Mouse (Mus musculus): Measurements from ENCODE around the gene Apobec1. TPM values are rescaled to one million over a fixed set of nuclear protein-coding genes. Genes with fewer than 3 reads are reported as not detected.
A peak's percentile ranks its signal among the peaks of the same experiment; 100 is the strongest.
"Not testable (repeated sequence)": the region's sequence is repeated elsewhere in the genome, so short reads cannot be mapped to it uniquely, and the experiment has no call there.

The Apobec1 gene
- total RNA-seq (2021) = 1 to 10 TPM; 1.4 to 1.8 TPM
- long read RNA-seq, experiment 1, partial matches to known transcripts = 0 of 2 reads
- long read RNA-seq, experiment 1, other reads (novel, unspliced or antisense) = 2 of 2 reads
- long read RNA-seq, experiment 2 = 0 reads

DNA sequence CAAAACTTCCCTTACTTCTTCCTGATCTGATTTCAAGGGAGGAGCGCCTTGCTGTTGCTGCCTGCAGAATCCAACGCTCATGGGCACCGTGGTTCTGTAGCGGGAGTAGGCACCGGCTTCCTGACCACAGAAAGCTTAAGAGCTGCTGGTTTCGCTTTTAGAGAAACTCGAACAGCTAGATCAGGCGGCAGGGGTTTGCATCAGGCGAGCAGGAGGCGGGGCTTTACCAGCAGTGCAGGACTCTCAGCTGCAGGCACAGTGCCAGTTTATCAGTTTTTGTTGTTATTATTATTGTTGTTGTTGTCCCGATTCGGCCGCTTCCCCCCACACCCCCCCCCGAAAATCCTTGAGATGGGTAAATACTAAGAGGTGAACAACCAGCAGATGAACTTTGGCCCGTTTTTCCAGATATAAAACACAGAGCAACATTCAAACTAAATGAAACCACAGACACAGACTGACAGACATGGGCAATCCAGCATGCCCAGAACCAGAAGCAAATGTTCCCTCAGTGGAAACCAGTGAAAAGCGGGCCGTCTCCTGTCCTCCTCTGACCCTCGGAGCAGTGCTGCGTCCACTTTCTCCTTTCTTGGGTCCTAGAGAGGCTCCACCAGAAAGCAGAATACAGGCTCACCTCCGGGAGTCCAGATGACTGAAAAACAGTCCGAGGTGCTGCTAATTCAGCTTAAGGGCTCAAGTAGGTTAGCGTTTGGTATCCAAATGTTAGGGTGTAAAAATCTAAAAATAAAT is at the start of gene Apobec1:
Gene Apobec1 (minus strand): TSS at position 203 of the 750 bp plus-strand sequence.
- intact Hi-C loops (cut with DNase I; ENCODE audit: low total_unique reads) = no loop called here

DNA sequence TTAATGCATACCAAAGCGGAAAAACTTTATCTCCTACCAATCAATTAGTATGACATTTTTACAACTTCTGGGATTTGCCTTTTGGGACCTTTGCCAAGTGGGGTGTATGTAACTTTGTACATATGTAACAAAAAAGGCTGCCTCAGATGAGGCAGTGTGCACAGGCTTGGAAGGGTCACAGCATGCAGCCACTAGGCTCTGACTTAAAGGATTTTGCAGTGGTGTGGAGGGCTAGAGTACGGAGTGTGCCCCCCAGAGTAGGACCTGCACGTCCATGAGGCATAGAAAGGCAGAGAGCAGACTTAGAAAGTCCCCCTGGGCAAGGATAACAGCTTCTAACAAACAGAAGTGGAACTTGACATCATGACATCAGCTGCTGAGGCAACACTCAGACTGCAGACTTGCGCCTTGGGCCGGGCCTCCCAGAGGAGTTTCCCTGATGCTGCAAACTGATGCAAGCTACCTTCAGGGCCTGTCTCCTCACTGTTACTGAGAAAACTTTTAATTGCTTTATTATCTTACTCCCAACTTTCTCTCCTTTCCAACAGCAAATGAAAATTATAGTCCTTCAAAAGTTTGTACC is 48.2 kb upstream of the Apobec1 start:
- no peak for DNase-seq
- intact Hi-C loops (cut with DNase I; ENCODE audit: low total_unique reads) = no loop called here

More for the DNA sequence above, at the start of gene Apobec1:
- DNase-seq = peak; percentile 76

DNA sequence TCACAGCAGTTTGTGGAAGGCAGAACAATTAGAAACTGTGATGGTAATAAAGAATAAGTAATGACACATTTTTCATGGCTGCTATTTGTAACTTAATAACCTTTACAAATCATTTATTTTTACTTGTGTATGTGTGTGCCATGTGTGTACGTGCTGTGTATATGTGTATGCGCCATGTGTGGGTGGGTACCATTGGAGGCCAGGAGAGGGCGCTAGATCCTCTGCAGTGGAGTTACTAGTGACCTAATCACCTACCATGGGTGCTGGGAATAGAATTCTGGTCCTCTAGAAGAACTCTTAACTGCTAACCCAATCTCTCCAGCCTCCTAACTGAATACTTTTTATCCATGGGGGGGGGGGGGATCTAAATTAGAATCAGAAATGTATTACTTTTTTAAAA is 47.7 kb upstream of the Apobec1 start:
- DNase-seq = no peak
- intact Hi-C loops (cut with DNase I; ENCODE audit: low total_unique reads) = no loop called here

DNA sequence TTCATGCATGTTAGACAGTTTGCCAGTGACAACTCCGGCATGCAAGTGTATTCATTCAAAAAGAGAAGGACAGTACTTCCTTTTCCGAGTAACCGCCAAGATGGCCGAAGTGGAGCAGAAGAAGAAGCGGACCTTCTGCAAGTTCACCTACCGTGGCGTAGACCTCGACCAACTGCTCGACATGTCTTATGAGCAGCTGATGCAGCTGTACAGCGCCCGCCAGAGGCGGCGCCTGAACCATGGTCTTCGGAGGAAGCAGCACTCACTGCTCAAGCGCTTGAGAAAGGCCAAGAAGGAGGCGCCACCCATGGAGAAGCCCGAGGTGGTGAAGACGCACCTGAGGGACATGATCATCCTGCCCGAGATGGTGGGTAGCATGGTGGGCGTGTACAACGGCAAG is 42.0 kb upstream of the Apobec1 start:
- DNase-seq; intact Hi-C loops (cut with DNase I; ENCODE audit: low total_unique reads): not testable (repeated sequence)

DNA sequence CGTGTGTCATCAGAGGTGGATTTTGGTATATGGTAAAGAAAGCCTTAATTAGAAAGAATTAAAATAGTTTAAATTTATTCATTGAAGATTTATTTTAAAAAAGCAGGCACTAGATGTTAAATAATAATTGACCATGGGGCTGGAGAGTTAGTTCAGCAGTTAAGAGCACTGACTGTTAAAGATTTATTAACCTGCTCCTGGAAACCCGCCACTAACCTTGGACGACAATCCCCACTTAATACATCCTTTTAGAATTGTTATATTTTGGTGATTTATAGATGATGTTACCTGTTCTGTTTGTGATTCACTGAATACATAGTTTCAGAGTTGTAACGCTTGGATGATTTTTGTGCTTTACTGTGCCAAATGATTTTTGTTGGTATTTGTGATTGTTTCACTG is 35.3 kb upstream of the Apobec1 start:
- intact Hi-C loops (cut with DNase I; ENCODE audit: low total_unique reads); DNase-seq: not testable (repeated sequence)

DNA sequence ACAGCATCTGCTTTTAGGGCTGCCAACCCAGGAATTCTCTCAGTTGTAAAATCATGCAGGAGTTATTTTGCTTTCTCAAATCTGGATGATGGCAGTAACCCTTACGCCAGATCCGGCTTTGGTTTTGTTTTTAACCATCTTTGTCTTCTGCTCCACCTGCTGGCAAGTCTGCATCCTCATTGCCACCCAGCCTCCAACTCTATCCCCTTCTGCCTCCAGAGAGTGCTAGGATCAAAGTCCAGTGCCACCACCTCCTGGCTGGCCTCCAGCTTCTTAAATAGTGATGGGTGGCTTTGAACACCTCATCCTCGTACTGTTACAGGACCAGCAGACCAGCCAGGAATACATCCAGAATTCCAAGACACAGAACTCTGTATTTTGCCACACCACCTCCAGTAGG is 34.4 kb upstream of the Apobec1 start:
- DNase-seq = no peak
- intact Hi-C loops (cut with DNase I; ENCODE audit: low total_unique reads) = no loop called here

DNA sequence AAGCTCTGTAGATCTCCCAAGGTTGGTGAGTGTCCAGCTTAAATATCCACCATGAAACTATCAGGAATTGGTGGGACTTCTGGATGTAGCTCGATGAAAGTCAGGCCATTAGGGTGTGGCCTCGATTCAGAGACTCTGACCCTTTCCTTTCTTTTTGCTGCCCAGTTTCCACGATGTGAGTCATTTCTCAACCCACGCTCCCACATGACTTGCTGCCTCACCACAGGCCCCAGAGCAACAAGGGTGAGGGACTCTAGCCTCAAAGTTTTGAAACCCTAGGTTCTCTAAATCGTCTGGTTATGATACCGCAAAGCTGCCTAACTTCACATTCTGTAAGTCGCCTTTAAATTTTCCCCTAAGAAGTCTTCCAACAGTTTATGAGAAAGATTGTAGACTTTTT is 33.1 kb upstream of the Apobec1 start:
- DNase-seq = no peak
- intact Hi-C loops (cut with DNase I; ENCODE audit: low total_unique reads) = no loop called here

DNA sequence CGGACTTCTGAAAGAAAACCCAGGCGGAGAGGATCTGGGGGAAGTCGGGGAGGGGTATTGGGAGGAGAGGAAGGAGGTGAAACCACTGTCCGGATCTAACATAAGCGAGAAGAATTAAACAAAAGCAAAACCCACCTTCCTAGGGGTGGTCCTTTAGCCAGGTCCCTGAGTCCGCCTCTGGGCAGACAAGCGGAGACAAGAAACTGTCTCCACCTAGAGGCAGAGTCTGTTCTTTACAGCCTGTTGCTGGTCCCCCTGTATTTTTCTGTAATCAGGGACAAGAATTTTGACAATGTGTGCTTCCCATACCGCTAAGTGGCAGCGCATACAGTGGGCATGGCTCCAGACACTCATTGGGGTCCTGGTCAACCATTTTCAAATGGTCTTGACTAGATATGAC is 31.2 kb upstream of the Apobec1 start:
- intact Hi-C loops (cut with DNase I; ENCODE audit: low total_unique reads) = no loop called here
- no peak for DNase-seq

DNA sequence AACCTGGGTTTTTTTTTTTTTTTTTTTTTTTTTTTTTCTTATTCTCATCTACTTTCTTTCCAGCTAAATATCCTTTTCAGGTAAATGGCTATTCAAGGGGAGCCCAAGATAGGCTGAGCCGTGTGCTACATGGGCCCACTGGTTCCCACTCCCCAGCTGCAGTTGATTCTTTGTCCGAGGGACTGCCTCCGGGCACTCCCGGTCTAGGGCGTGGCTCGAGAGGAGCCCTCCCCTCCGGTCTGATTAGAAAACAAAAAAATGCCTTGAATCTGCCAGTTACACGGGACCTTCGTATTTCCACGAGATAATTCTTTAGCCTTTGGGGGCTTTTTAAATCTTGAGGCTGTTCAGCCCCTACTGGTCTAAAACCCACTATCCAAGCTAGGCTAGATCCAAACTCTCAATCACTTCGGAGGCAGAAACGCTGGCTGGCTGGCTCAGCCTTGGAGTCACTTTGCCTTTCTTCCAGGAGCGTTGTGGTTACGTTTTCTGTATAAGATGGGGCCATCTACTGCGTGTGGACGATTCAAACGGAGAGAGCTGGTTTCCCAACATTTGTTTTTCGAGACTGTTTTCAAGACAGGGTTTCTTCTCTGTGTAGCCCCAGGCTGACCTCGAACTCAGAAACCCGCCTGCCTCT is 25.3 kb upstream of the Apobec1 start:
- no peak for DNase-seq
- intact Hi-C loops (cut with DNase I; ENCODE audit: low total_unique reads) = no loop called here

DNA sequence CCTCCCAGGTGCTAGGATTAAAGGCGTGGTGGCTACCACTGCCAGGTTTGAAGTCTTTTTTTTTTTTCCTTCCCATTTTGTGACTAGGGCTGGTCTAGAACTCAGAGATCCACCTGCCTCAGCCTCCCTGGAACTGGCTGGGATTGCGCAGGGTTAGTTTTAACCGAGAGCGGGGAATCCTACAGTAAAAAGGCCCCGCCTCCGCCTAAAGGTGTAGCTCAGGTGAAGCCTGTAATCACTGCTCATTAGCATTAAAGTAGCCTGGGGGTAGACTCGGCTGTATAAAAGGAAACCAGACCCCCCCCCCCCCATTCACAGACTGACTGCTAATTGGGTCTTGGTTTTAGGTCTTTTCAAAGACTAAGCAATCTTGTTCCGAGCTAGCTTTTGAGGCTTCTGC is 23.9 kb upstream of the Apobec1 start, which contains the start of gene Dppa3:
Gene Dppa3 (plus strand): TSS at position 301 of the 400 bp plus-strand sequence.
- no peak for DNase-seq

DNA sequence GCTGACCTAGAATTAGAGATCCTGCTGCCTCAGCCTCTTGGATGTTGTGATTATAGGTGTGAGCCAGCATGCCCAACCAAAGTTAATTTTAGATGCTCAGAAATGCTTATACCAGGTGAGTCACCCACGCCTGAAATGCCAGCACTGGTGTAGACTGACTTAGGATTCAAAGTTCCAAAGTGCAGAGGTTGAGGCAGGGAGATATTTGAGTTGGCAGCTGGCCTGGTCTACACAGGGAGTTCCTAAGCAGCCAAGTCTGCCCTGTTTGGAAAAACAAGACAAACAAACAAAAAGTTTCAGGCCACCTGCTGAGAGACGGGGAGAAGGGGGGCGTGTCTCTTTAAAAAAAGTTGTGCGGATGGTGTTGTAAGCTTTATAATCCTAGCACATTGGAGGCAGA is 22.9 kb upstream of the Apobec1 start:
- intact Hi-C loops (cut with DNase I; ENCODE audit: low total_unique reads) = no loop called here
- no peak for DNase-seq

More for the DNA sequence above, 23.9 kb upstream of the Apobec1 start, which contains the start of gene Dppa3:
- intact Hi-C loops (cut with DNase I; ENCODE audit: low total_unique reads) = no loop called here

DNA sequence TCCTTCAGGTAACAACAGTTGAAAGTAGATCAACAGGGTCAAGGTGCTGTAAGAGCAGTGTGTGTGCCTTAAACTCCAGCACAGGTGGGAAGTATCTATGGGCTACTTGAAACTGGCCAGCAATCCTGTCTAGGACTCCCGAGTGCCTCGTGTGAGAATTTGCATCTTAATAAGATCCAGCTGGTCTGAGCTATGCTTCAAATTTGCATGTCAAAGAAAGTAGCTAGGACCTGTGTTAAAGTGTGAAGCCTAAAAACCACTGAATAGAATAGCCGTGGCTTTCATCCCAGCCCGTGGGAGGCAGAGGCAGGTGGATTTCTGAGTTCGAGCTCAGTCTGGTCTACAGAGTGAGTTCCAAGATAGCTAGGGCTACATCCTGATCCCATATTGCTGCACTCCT is 22.2 kb upstream of the Apobec1 start:
- no peak for DNase-seq
- intact Hi-C loops (cut with DNase I; ENCODE audit: low total_unique reads) = no loop called here

DNA sequence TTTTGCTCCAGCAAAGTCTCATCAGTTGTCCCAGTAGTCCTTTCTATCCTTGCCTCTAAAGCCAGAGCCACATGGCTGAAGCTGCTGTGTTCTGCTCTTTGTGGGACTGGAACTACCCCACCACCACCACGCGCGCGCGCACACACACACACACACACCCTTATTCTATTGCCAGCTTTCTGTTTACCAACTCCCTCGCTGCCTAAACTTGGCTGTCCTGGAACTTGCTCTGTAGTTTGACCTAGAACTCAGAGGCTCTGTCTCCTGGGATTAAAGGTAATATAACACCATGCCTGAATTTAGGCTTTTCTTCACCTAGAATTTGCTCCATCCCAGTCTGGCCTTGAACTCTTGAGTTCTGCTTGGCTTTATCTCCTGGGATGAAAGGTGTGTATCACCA is 18.8 kb upstream of the Apobec1 start:
- no peak for DNase-seq
- intact Hi-C loops (cut with DNase I; ENCODE audit: low total_unique reads) = no loop called here

DNA sequence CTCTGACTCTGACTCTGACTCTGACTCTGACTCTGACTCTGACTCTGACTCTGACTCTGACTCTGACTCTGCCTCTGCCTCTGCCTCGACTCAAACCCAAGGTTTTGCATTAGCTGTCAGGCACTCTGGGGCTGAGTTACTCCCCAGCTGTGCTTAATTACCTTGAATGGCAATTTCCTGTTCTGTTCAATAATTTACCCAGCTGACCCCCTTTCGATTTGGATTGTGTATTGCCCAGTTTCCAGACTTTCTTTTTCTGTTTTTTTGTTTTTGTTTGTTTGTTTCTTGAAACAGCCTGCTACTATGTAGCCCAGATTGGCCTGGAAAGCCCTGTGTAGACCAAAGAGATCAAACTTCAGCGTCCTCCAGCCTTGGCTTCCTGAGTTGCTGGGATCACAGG is 13.8 kb upstream of the Apobec1 start:
- intact Hi-C loops (cut with DNase I; ENCODE audit: low total_unique reads) = no loop called here
- no peak for DNase-seq

DNA sequence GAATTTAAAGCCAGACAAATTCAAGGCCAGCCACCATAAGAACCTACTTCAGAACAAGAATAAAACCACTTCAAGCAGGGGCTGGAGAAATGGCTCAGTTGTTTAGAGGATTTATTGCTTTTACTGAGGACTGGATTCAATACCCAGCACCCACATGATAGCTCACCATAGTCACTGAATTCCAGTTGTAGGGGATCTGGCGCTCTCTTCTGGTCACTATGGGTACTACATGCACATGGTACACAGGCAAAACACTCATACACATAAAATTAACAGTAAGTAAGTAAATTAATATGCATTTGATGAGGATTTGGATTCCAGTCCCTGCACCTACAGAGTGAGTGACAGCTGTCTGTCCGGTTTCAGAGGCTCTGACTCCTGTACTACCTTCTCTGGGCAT is 11.8 kb upstream of the Apobec1 start:
- DNase-seq = no peak
- intact Hi-C loops (cut with DNase I; ENCODE audit: low total_unique reads) = no loop called here

DNA sequence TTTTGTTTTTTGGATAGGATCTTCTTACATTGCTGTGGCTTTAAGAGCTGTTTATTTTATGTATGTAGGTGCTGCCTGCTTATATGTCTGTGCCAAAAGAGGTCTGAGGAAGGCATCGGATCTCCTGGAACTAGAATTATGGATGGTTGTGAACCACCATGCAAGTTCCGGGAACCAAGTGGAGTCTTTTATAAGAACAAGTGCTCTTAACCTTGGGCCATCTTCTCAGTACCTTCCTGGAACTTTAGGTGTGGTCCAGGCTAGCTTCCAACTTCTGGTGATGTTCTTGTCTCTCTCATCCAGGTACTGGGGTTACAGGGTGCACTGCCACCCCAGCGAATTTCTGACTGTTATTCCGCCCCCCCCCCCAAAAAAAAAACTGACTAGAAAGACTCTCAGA is 10.2 kb upstream of the Apobec1 start:
- no peak for DNase-seq
- intact Hi-C loops (cut with DNase I; ENCODE audit: low total_unique reads) = no loop called here

DNA sequence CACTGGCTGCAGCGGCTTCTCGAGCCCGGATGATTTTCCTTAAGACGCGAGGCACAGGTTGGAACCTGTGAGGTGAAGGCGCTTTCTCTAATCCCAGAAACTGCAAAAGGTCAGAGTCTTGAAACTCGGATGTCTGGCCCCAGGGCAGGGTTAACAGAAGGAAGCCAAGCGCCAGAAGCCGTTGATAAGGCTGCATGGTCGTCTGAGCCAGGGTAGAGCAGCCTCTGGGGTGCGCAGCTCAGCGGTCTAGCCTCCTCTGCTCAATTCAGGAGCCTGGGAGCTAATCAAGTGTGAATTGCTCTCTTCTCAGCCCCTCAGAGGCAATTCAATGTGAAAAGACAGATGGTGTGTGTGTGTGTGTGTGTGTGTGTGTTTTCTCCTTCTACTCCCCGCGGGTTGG is 7.5 kb upstream of the Apobec1 start, which contains the start of gene Gdf3:
Gene Gdf3 (minus strand): TSS at position 317 of the 400 bp plus-strand sequence.
- no peak for DNase-seq
- intact Hi-C loops (cut with DNase I; ENCODE audit: low total_unique reads) = no loop called here

DNA sequence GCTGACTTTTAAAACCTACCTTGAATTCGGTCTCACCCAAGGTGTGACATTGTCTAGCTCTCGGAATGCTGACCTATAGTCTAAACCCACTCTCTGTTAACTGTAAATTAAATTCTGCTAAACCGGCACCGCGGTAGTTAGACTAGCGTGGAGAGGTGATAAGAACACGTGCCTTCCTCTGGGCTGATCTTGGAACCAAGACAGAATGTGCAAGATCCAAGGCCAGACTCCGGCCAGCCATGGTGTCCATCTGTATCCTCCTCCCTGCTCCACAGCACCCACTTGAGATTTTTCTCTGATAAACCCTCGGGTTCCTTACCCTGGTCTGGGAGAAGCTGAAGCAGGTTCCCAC is 7.1 kb upstream of the Apobec1 start:
- DNase-seq = no peak
- intact Hi-C loops (cut with DNase I; ENCODE audit: low total_unique reads) = no loop called here

DNA sequence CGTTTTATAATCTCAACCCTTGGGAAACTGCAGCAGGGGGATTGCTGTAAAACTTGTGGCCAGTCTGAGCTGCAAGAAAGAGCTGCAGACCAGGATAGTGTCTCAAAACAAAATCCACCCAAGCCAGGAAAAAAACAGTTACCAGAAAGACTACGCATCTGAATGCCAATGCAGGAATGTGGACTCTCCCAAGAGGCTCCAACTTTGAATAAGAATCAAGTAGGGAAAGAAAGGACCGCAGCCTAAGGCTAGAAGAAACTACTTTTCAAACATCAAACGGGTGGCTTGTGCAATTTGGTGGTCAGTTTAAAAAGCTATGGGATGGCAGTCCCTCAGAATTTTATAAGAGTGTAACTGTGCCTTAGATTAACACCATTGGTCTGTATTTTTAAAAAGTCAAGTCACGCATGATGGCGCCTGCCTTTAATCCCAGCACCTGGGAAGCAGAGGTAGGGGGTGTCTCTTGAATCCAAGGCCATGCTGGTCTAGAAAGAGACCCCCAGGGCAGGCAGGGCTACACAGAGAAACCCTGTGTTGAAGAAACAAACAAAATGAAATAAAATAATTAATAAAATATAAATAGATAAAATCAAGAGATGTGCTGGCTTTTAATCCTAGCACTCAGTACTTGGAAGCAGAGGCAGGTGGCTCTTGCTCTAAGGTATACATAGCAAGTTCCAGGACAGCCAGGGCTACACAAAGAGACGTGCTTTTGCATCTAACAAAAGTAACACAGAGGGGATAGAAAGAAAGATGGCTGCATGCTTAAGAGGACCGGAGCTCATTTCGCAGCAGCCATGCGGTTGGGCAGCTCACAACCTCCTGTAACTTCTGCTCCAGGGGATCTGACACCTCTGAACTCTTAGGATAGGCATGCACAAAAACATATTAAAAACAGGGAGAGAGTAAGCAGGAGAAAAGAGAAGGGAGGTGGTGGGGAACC is 6.5 kb upstream of the Apobec1 start:
- DNase-seq = no peak
- intact Hi-C loops (cut with DNase I; ENCODE audit: low total_unique reads) = no loop called here

DNA sequence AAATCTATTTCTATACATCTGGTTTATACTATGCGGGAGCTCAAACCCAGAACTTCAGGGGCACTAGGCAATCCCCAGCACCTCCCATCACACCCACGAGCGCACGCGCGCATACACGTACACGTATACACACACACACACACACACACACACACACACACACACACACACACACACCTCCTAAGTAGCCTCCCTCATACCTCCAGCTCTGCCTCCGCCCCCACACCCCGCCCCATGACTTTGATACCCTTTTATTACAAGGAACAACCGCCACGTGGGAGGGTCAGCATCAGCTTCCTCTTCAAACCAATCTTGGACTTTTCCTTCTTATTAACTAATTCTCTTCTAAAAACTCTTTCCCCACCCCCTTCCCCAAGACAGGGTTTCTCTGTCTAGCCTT is 5.5 kb upstream of the Apobec1 start:
- intact Hi-C loops (cut with DNase I; ENCODE audit: low total_unique reads) = no loop called here
- DNase-seq = no peak

Measured in gastrocnemius, postnatal 14 days (tissue).